Mouse (Mus musculus) adipose tissue, adult 10 weeks (tissue): Measurements from ENCODE around the gene Prlhr. TPM values are rescaled to one million over a fixed set of nuclear protein-coding genes. Genes with fewer than 3 reads are reported as not detected.

Experiments used
- polyA plus RNA-seq: library from polyadenylated mRNA; stranded (reverse); fragments of 350-450 nt; fragmentation: Illumina TruSeq; extraction: RNeasy Lipid Tissue Mini Kit (QIAGEN cat#74804); gene quantifications from one replicate; pipeline ENCODE4 v1.2.3, GENCODE M21; 2014; ENCODE audit warnings: low read depth, low replicate concordance

The Prlhr gene
- not detected for polyA plus RNA-seq

DNA sequence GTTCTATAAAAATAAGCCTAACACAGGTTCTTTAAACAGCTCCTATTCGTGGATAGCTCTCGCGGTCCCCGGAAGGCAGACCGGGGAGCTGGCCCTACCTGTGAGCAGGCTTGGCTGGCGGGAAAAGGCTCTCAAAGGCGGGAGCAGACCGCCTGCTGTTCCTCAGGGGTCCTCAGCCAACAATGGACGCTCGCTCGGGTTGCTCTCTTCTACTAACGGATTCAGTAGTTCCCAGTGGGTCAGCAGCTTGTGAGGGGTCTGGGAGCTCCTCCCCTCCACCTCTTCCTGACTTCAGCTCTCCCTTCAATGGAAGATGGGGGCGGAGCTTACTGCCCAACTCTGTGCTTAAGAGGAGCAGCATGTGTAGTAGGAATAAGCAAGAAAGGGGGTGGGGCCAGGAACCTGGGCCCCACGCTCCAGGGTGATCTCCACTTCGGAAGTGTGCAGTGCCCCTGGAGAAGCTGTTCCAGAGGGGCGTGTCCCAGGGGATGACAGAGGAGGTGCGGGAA lies at the start of gene Prlhr:
Gene Prlhr (minus strand): TSS at position 51 of the 509 bp plus-strand sequence.

Other genes with a start within 250 kb of the Prlhr start
- gene Fam204a, start 241.6 kb downstream of the Prlhr start, polyA plus RNA-seq = 33.3 TPM
- gene Cacul1, start 112.7 kb upstream of the Prlhr start, polyA plus RNA-seq = 21.7 TPM